Mouse (Mus musculus): ENCODE measurements around the gene Zw10.

DNA sequence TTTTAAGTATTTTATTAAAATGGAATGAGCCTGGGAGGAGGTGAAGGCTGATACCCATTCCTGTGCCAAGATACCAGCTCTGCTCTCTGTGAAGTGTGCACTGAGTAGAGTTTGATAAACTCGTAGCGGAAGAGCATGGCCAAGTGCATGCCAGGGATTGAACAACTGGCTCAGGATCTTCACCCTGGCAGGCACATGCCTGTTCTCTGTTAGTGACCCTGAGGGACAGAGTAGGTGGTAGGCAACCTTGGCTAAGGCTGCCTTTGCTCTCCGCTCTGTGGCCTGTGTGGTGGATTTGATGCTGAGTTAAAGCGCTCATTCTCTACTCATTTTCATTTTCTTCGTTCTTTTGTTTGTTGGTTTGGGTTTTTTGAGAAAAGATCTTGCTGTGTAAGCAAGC is 34.1 kb upstream of the Zw10 start:
- TF ChIP-seq CTCF (IDR thresholded peaks at IDR 0.05; ENCODE audit: insufficient read depth, low read length) (no peak), POLR2A (IDR thresholded peaks at IDR 0.05; ENCODE audit: borderline replicate concordance, extremely low read depth, low read depth, low read length) (no peak)
